Mouse (Mus musculus): Measurements from ENCODE around the gene Ccdc153.

- TF ChIP-seq CTCF (IDR thresholded peaks at IDR 0.05; ENCODE audit: low read depth) (no peak), EP300 (IDR thresholded peaks at IDR 0.05; ENCODE audit: low read depth) (no peak)
Observed at GRCm38 (mm10) chr9:44259014-44259413, 18.5 kb downstream of the Ccdc153 start.
